8 mouse cellular contexts compared by ENCODE assay signal in the genomic region with DNA sequence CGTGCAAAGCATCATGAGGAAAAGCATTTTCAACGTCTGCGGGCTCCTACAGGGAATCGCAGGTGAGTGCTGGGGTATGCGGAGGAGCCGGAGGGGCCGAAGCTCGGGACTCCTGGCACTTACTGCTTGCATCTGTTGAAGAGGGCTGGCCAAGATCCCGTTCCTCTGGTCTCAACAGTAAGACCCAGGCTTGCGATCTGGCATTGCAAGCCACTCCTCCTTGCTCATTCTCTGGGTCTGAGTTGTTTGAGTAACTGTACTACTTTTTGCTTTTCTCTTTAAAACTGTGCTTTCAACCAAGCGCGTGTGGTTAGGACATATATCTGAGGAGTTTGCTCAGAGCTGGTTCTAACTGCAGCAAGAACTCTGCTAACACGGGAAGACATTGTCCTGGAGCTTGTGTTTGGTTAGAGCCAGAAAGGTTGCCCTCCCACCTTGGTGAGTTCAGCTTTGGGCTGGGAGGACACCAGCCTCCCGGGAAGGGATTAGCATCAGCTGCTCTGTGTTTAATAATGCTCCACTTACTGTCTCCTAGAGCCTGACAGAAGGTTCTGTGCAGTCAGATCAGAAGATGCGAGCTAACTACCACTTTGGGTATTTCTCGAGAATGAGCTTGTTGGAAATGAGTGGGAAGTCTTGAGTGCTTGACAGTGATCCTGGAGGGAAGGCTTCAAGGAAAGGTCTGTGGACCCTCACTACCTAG.
DNase-seq lines count a peak whose midpoint lies in the region; ATAC-seq and TF ChIP-seq lines count a peak whose summit lies in the region.

No protein-coding gene starts in this region.

- peak overlapping the region; percentile 58 for H3K9ac ChIP-seq in heart, embryonic 15.5 days
- H3K9ac ChIP-seq in embryonic facial prominence, embryonic 14.5 days (ENCODE audit: low read depth, low read length) = peak overlapping the region; percentile 69
- H3K9ac ChIP-seq in limb, embryonic 11.5 days (ENCODE audit: low read length) = peak overlapping the region; percentile 70; the same call in 1 of the 2 replicates

- no peak for TF ChIP-seq CTCF in olfactory bulb, adult 2 months (IDR thresholded peaks at IDR 0.05; ENCODE audit: insufficient read depth, low read depth, low read length)

- H3K36me3 ChIP-seq in heart, embryonic 15.5 days = no peaks in the 10 kb centered on the region
- H3K36me3 ChIP-seq in embryonic facial prominence, embryonic 14.5 days (ENCODE audit: control insufficient read depth, insufficient read depth, low read length) = peaks cover 12% of the 10 kb centered on the region; the same call in 1 of the 2 replicates
- no peaks in the 10 kb centered on the region for H3K36me3 ChIP-seq in limb, embryonic 11.5 days (ENCODE audit: control insufficient read depth, insufficient read depth, low read length)

- peaks cover 58% of the 10 kb centered on the region for H3K4me1 ChIP-seq in heart, embryonic 15.5 days (replicated peaks)
- peaks cover 25% of the 10 kb centered on the region for H3K4me1 ChIP-seq in embryonic facial prominence, embryonic 14.5 days (ENCODE audit: control insufficient read depth, insufficient read depth, low read length)
- peaks cover 19% of the 10 kb centered on the region for H3K4me1 ChIP-seq in limb, embryonic 11.5 days (ENCODE audit: control insufficient read depth, insufficient read depth, low read length)
- H3K4me1 ChIP-seq in olfactory bulb, adult 2 months (ENCODE audit: control insufficient read depth, insufficient read depth, low read length) = peaks cover 28% of the 10 kb centered on the region

- H3K9me3 ChIP-seq in heart, embryonic 15.5 days (replicated peaks) = no peaks in the 10 kb centered on the region
- no peaks in the 10 kb centered on the region for H3K9me3 ChIP-seq in embryonic facial prominence, embryonic 14.5 days (ENCODE audit: control insufficient read depth, low read length)
- H3K9me3 ChIP-seq in limb, embryonic 11.5 days (ENCODE audit: control insufficient read depth, low read length) = no peaks in the 10 kb centered on the region

- H3K4me2 ChIP-seq in heart, embryonic 15.5 days = peak overlapping the region; percentile 94
- peak overlapping the region; percentile 94 for H3K4me2 ChIP-seq in embryonic facial prominence, embryonic 14.5 days (ENCODE audit: low read depth, low read length)
- peak overlapping the region; percentile 83 for H3K4me2 ChIP-seq in limb, embryonic 11.5 days (ENCODE audit: low read depth, severe bottlenecking)

- H3K27ac ChIP-seq in heart, embryonic 15.5 days = peak overlapping the region; percentile 42; the same call in 1 of the 2 replicates
- peak overlapping the region; percentile 62 for H3K27ac ChIP-seq in embryonic facial prominence, embryonic 14.5 days (replicated peaks; ENCODE audit: low read depth, low read length)
- no peak overlapping the region for H3K27ac ChIP-seq in limb, embryonic 11.5 days (replicated peaks; ENCODE audit: low read depth, low read length)
- no peak overlapping the region for H3K27ac ChIP-seq in olfactory bulb, adult 2 months (ENCODE audit: insufficient read depth, low read depth, low read length)

- 25% methylated on average over 16 of the region's 16 CpGs for WGBS in heart, embryonic 15.5 days
- 20% methylated on average over 16 of the region's 16 CpGs for WGBS in embryonic facial prominence, embryonic 14.5 days
- WGBS in limb, embryonic 11.5 days = 31% methylated on average over 16 of the region's 16 CpGs
- WGBS in olfactory bulb, adult 2 months = 11% methylated on average over 16 of the region's 16 CpGs

- no peak for ATAC-seq in heart, embryonic 15.5 days (replicated peaks; ENCODE audit: insufficient number of reproducible peaks, insufficient read depth, low FRiP score, low read depth)
- no peak for ATAC-seq in embryonic facial prominence, embryonic 14.5 days (ENCODE audit: low read depth)
- ATAC-seq in limb, embryonic 11.5 days (ENCODE audit: insufficient number of reproducible peaks, low FRiP score, low TSS enrichment, low read depth) = no peak

- TF ChIP-seq POLR2A in olfactory bulb, adult 2 months (IDR thresholded peaks at IDR 0.05; ENCODE audit: insufficient read depth, low read depth, low read length) = no peak

- no peak for DNase-seq in heart, adult 8-10 months (ENCODE audit: low spot score)
- peak; percentile 64 for DNase-seq in MEL-GATA-1-ER (ENCODE audit: extremely low read depth, low read depth)
- DNase-seq in embryonic facial prominence, embryonic 14.5 days (ENCODE audit: low spot score) = peak; percentile 61
- DNase-seq in limb, embryonic 11.5 days (ENCODE audit: low spot score) = peak; percentile 37
- no peak for DNase-seq in ovary, postnatal 36 days (ENCODE audit: low spot score)
- DNase-seq in testis, postnatal 10 days (ENCODE audit: low spot score) = no peak

- H3K27me3 ChIP-seq in heart, embryonic 15.5 days = 0 out of 2 replicates have a peak, but pooled peaks cover 3% of the 10 kb centered on the region
- H3K27me3 ChIP-seq in embryonic facial prominence, embryonic 14.5 days (replicated peaks; ENCODE audit: control insufficient read depth, insufficient read depth, low read length) = no peaks in the 10 kb centered on the region
- H3K27me3 ChIP-seq in limb, embryonic 11.5 days (ENCODE audit: control insufficient read depth, insufficient read depth, low read length) = no peaks in the 10 kb centered on the region

- H3K4me3 ChIP-seq in heart, embryonic 15.5 days = peak overlapping the region; percentile 53
- peak overlapping the region; percentile 50 for H3K4me3 ChIP-seq in embryonic facial prominence, embryonic 14.5 days (ENCODE audit: low read depth, low read length)
- peak overlapping the region; percentile 39 for H3K4me3 ChIP-seq in limb, embryonic 11.5 days (ENCODE audit: low read depth, low read length)
- H3K4me3 ChIP-seq in olfactory bulb, adult 2 months (ENCODE audit: insufficient read depth, low read depth, low read length) = peak overlapping the region; percentile 43

Comparison
In these comparisons a context has a peak if more than half of its experiments do, and no peak if none do; other contexts are left out.
1. H3K27ac ChIP-seq: peak in heart, embryonic 15.5 days (single experiment) and embryonic facial prominence, embryonic 14.5 days (single experiment); none in limb, embryonic 11.5 days (single experiment) and olfactory bulb, adult 2 months (single experiment).
2. DNase-seq: peak in MEL-GATA-1-ER (single experiment), embryonic facial prominence, embryonic 14.5 days (single experiment) and limb, embryonic 11.5 days (single experiment); none in heart, adult 8-10 months (single experiment), ovary, postnatal 36 days (single experiment) and testis, postnatal 10 days (single experiment).
3. Peak in every context shown above with its lines, with median percentiles within 50 percentile points of each other: H3K4me2 ChIP-seq, H3K4me3 ChIP-seq and H3K9ac ChIP-seq.